Mouse (Mus musculus): Measurements from ENCODE around the gene Kctd3. TPM values are rescaled to one million over a fixed set of nuclear protein-coding genes. Genes with fewer than 3 reads are reported as not detected.
"Not testable (repeated sequence)": the region's sequence is repeated elsewhere in the genome, so short reads cannot be mapped to it uniquely, and the experiment has no call there.

The Kctd3 gene
- total RNA-seq (2015; ENCODE audit: low replicate concordance) (7.6 and 11.7 TPM in 2 replicates), total RNA-seq (2017; ENCODE audit: low replicate concordance) (10.2 and 14.8 TPM in 2 replicates)

DNA sequence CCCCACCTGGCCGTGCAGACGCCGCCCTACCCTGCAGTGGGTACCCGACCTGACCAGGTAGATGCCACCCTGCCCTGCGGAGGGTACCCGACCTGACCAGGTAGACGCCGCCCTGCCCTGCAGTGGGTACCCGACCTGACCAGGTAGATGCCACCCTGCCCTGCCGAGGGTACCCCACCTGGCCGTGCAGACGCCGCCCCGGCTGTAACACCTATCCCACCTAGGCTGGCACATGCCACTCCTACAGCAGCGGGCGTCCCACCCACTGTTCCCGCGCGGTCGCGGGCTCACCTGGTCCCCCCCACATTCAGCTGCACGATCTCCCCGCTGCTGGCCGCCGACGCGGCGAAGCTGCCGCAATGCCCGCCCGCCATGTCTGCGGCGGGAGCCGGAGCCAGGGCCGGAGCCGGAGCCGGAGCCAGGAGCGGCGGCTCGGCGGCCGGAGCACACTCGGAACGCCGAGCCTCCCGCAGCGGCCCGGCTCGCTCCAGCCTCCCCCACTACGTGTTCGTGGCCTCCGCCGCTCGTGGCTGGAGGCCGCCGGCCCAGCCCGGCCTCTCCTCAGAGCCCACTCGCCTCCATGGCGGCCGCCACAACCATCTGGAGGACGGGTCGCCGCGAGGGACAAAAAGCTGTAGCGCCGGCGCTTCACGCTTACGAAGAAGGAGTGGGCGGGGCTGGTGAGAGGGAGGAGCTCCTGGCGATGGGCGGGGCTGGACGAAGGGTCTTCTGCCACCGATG, at the start of gene Kctd3:
TSS of gene Kctd3 (minus strand) at position 603 of the 741 bp plus-strand sequence.
- peak; percentile 90 for ATAC-seq (replicated peaks; ENCODE audit: low FRiP score, poor library complexity, severe bottlenecking)

DNA sequence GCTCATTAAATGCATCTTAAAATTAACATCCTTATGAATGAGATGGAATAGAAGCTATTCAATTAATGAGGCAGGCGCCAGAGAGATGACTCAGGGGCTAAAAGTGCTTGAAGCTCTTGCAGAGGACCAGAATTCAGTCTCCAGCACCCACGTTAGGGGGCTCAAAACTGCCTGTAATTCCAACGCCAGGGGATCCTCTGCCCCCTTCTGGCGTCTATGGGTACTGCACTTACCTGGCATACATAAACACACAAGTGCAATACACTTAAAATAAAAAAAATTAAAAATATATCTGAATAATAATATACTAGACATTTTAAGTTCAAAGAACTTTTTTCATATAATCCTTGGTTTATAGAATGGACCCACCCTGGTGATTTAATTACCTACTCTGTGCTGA, 49.8 kb upstream of the Kctd3 start:
- ATAC-seq (replicated peaks; ENCODE audit: low FRiP score, poor library complexity, severe bottlenecking): no peak

DNA sequence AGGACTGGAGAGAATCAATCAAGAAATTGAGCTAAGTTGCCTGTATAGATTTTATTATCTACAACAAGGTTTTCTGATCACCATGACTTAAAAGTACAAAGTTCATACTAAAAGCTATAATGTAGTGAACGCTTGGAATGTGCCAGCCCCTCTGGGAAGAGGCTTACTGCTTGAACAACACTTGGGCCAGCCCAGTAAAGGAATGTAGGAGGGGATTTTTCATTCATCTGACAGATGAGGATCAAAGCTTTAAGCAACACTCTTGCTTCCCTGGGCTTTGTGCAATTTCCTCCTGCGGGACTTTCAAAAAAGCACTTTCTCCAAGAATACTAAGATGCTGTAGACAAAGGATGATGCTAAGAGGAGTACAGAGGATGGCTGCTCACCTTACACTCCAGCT, 48.3 kb upstream of the Kctd3 start:
- no peak for ATAC-seq (replicated peaks; ENCODE audit: low FRiP score, poor library complexity, severe bottlenecking)

GRCm38 (mm10) chr1:189054941-189055551, 47.4 kb upstream of the Kctd3 start:
- ATAC-seq (replicated peaks; ENCODE audit: low FRiP score, poor library complexity, severe bottlenecking): no peak

GRCm38 (mm10) chr1:189054191-189054590, 46.5 kb upstream of the Kctd3 start:
- no peak for ATAC-seq (replicated peaks; ENCODE audit: low FRiP score, poor library complexity, severe bottlenecking)

DNA sequence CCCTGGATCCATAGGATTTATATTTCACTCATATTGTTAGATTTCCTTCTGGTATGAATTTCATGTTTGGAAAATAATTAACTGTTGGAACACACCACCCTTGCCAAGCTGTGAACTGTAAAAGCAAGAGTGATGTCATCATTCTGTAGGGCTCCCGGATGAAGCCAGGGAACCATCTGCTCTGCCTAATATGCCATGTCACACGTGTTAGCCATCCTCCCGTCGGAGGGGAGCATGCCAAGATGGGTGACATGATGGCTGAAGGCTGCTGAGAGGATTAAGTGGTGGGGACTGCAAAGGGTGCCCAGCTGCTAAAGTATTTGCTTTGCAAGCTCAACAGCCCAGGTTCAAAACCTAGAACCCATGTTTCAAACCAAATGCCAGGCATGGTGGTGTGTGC, 44.5 kb upstream of the Kctd3 start:
- ATAC-seq (replicated peaks; ENCODE audit: low FRiP score, poor library complexity, severe bottlenecking): no peak

DNA sequence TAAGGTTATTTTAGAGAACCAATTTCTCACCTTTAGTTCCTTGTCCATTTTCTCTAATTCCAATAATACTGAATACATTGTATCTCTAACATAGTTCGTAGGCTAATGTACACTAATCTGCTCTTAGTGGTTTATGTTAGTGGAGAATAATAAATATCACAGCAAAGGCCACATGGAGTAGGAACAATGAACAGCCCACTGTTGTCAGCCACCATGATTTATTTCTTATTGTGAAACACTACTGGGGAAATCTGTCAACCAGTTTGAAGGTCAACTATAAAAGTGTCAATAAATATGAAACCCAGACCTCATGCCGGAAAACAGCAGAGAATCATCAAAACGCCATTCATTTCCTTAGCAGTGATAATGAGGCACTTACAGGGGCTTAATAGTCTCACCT, 42.5 kb upstream of the Kctd3 start:
- no peak for ATAC-seq (replicated peaks; ENCODE audit: low FRiP score, poor library complexity, severe bottlenecking)

DNA sequence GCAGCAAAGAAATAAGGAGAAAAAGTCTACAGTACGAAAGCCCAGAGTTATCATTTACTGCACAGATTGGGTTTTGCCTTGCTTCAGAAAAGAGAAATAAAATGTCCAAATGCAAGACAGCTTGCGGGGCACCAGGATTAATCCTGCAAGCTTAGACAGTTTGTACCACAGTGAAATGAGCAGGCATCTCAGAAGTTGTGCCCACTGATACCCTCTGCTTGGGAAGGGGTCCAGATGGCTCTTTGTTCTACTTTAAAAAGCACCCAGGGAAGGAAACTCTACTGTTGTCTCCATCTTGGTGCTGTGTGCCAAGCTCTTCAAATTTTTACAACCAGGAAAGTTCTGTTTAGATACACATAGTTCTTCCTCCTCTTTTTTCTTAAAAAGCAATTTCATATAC, 40.7 kb upstream of the Kctd3 start:
- no peak for ATAC-seq (replicated peaks; ENCODE audit: low FRiP score, poor library complexity, severe bottlenecking)

DNA sequence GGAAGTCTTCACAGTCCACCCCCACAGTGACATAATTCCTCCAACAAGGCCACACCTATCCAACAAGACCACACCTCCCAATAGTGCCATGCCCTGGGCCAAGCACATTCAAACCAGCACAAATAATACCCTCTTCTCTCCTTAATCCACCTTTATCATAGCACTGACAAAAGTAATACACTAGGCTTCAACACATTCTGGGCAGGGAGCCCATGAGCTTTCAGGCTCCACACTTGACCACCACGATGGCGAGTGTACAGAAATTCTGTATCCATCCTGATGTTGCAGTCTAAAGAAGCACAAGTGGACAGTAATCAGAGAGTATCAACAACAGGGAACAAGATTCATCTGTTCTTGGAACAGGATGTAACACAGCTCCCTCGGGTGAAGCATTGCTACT, 40.3 kb upstream of the Kctd3 start:
- ATAC-seq (replicated peaks; ENCODE audit: low FRiP score, poor library complexity, severe bottlenecking): no peak

GRCm38 (mm10) chr1:189046831-189047230, 39.2 kb upstream of the Kctd3 start:
- no peak for ATAC-seq (replicated peaks; ENCODE audit: low FRiP score, poor library complexity, severe bottlenecking)

DNA sequence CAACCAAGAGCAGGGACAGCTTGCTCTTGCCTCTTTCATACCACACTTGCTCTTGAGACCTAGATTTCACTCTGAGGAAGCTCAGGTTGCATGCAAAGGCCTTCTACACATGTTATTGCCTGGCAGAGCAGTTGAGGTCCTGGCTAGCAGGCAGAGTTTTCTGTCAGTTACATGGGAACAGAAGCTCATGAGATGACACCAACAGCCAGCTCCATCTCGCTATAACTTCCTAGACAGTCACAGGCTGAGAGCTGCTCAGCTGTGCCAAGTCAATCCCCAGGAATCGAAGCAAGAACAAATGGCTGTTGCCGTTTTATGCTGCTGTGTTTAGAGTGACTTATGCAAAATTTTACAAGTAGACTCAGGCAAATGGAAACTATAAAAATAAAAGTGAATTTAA, 38.7 kb upstream of the Kctd3 start:
- no peak for ATAC-seq (replicated peaks; ENCODE audit: low FRiP score, poor library complexity, severe bottlenecking)

- no peak for ATAC-seq (replicated peaks; ENCODE audit: low FRiP score, poor library complexity, severe bottlenecking)
Measured at GRCm38 (mm10) chr1:189041261-189041660, 33.6 kb upstream of the Kctd3 start.

DNA sequence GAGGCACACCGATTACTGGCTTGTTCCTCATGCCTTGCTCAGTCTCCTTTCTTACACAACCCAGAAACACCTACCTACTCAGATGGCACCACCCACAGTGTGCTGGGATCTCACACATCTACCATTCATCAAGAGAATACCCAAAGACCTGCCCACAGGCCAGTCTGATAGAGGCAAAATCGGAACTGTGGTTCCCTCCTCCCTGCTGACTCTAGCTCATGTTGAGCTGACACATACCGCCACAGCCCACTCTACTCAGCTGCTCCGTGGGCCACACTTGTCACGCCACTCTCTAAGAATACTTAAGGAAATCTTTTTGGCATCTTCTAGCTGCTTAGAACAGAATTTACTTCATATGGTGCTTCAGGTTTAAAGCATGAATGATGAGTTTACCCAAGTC, 31.7 kb upstream of the Kctd3 start:
- no peak for ATAC-seq (replicated peaks; ENCODE audit: low FRiP score, poor library complexity, severe bottlenecking)

- ATAC-seq (replicated peaks; ENCODE audit: low FRiP score, poor library complexity, severe bottlenecking): not testable (repeated sequence)
Measured at GRCm38 (mm10) chr1:189032817-189033216, 25.2 kb upstream of the Kctd3 start.

DNA sequence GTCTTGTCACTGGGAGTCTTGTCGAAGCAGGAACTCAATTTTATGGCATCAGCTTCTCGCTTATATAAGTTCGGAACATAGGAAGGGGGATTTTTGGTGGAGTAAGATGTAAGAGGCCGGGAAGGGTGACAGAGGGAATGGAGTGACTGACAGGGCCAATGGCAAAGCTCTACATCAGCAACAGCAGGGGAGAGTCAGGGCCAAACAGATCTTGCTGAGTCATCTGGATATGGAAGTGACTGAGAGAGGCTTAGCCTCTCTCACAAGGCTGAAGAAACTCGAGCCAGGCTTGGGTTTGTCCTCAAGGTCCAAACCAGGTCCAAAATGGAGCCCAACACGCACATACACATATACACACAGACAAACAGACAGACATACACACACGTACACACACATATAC, 23.3 kb upstream of the Kctd3 start:
- ATAC-seq (replicated peaks; ENCODE audit: low FRiP score, poor library complexity, severe bottlenecking): no peak

- ATAC-seq (replicated peaks; ENCODE audit: low FRiP score, poor library complexity, severe bottlenecking): no peak
Measured at GRCm38 (mm10) chr1:189028267-189028666, 20.6 kb upstream of the Kctd3 start.

GRCm38 (mm10) chr1:189026885-189027284, 19.2 kb upstream of the Kctd3 start:
- no peak for ATAC-seq (replicated peaks; ENCODE audit: low FRiP score, poor library complexity, severe bottlenecking)

- no peak for ATAC-seq (replicated peaks; ENCODE audit: low FRiP score, poor library complexity, severe bottlenecking)
Measured at GRCm38 (mm10) chr1:189023701-189024080, 16.1 kb upstream of the Kctd3 start.

GRCm38 (mm10) chr1:189022925-189023700, 15.5 kb upstream of the Kctd3 start:
- 0 out of 2 replicates have a peak, but pooled peaks have one; percentile 34 for ATAC-seq (replicated peaks; ENCODE audit: low FRiP score, poor library complexity, severe bottlenecking)

DNA sequence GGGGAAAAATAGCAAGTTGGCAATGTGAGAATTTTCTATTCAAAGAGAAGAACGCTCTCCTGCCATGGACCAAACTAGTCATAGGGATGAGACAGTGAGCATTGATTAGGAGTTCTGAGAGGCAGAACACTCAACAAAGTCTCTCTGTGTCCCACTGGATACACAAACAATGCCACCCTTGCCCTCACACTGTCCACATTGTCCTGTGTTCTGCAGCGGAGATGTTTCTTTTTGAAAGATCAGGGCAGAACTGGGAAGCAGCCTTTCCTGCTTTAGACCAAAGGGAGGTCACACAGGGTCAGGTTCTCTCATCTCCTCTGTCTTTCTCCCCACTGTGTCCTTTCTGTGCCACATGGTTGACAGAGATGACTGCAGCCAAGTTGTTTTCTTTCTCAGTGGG, 7.7 kb upstream of the Kctd3 start:
- ATAC-seq (replicated peaks; ENCODE audit: low FRiP score, poor library complexity, severe bottlenecking): no peak

- no peak for ATAC-seq (replicated peaks; ENCODE audit: low FRiP score, poor library complexity, severe bottlenecking)
Measured at GRCm38 (mm10) chr1:189013587-189013921, 5.9 kb upstream of the Kctd3 start.

All from erythroid progenitor cell, adult 5-6 weeks (primary cell).